Mouse (Mus musculus): ENCODE results near the gene Myo9a. TPM values are rescaled to one million over a fixed set of nuclear protein-coding genes. Genes with fewer than 3 reads are reported as not detected.

The Myo9a gene
- total RNA-seq (2021) = 10 to 100 TPM; 10.2 to 12.1 TPM
- long read RNA-seq, experiment 1, partial matches to known transcripts = 1 of 1 reads
- long read RNA-seq, experiment 1, other reads (novel, unspliced or antisense) = 0 of 1 reads
- long read RNA-seq, experiment 2, partial matches to known transcripts = 0 of 1 reads
- long read RNA-seq, experiment 2, other reads (novel, unspliced or antisense) = 1 of 1 reads

DNA sequence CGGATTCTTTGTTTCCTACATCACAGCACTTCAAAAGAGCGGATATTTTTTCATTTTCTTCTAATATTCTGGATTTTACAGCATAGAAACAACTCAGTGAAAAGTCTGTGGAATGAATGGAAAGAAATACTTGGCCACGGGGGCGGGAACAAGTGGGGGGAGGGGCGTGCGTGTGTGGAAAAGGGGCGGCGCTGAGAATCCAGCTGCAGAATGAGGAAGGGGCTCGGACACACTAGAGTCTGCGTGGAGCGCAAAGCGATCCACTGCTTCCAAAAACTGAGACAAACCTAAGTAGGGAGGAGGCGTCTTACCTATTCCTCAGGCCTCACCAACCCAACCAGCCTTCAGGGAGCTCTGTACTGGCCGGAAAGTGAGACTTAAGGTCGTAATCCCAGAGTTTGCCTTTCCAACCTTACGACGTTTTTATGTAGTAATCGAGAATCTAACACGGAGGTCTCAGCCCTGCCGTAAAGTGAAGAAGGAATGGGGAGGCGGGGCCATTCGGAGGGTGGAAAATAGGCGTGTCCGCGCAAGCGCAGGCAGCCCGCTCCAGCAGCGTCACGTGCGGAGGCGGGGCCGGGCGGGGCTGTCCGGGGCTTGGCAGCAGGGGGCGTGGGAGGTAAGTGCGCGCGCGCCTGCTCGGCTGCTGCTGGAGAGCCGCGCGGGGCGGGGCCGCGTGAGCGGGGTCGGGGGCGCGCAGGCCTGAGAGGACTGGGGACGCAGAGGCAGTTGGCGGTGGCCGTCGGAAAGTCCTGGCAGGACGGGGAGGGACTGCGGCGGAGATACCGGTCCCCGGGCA lies at the start of gene Myo9a, which contains the start of gene Senp8:
Myo9a (plus strand) TSS at position 630 of the 799 bp plus-strand sequence.
Senp8 (minus strand) TSS at position 444 of the 799 bp plus-strand sequence.
- DNase-seq (ENCODE audit: low spot score in 2 of 2) = peak; percentile 100

DNA sequence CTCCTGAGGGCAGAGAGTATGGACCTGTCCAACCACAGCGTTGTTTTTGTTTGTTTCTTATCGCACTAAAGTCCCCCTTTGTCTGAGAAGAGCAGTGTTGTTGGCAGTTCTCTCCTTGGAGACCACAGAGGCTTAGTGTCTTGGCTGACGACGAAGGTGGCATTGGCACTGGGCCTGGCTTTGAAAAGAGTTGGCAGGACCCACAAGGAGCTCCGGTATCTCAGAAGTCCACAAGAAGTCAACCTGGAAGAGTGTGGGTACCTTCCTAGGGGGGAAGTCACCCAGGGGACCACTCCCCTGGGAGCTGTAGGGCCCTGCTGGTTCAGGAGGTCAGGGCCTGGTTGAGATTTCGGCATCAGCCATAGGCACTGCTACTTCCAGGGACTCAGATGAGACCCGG lies 49.6 kb upstream of the Myo9a start:
- no peak for DNase-seq (ENCODE audit: low spot score in 2 of 2)

DNA sequence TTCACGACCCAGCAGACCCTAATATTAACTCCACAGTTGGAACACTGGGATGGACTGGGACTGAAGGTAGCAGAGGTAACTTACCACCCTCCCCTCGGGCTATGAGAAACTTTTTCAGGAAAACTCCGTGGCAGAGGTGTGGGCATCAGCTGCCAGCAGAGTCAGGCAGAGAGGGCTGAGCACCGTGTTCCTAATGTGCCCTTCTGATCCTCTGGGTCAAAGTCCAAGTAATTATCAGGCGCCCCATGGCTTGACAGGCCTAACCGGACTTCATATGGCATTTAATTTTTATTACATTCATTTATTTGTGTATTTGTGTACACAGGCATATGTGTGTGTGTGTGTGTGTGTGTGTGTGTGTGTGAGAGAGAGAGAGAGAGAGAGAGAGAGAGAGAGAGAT lies 47.6 kb upstream of the Myo9a start:
- DNase-seq (ENCODE audit: low spot score in 2 of 2) = no peak

DNA sequence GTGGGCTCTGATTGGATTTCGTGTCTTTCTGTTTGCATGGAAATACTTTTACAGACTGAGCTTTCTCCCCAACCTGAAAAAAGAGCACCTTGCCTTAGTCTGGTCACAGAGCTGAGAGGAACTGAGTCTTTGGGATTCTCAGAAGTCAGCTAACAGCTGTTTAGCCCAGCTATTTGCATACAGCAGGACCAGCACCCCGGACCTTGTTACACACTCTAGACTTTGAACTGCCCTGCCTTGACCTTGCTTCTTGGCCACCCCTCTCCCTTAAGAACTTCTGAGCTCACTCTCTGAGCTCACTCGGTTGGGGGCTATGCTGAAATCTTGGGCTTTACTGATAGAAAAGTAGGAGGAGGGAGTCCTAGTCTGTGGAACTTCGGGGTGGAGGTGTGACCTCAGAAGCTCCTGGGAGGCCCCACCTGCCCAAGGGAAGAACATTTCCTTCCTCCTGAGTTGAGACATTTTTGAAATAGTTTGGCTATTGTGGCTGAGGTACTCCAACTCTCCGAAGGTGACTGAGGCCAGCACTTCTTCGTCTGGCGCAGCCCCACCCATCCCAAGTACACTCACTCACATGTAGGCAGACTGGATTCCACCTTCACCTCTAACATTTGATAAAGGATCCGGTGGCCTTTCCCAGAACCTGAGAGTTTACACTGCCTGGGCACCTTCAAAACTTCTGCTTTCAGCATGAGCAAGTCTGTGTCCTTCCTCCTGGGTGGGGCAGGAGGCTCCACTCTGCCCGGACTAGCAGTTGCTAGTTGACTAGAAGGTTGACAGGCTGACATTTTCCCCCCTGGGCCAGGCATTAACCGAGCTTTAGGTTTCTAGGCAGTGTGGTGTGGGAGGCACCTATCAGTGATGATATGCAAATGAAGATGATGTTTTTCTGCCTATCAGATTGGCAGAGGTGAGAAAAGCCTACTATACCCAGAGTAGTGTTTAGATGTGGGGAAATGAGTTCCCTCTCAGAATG lies 43.6 kb upstream of the Myo9a start:
- no peak for DNase-seq (ENCODE audit: low spot score in 2 of 2)

- no peak for DNase-seq (ENCODE audit: low spot score in 2 of 2)
Observed at GRCm38 (mm10) chr9:59709225-59709624, 41.5 kb upstream of the Myo9a start.

DNA sequence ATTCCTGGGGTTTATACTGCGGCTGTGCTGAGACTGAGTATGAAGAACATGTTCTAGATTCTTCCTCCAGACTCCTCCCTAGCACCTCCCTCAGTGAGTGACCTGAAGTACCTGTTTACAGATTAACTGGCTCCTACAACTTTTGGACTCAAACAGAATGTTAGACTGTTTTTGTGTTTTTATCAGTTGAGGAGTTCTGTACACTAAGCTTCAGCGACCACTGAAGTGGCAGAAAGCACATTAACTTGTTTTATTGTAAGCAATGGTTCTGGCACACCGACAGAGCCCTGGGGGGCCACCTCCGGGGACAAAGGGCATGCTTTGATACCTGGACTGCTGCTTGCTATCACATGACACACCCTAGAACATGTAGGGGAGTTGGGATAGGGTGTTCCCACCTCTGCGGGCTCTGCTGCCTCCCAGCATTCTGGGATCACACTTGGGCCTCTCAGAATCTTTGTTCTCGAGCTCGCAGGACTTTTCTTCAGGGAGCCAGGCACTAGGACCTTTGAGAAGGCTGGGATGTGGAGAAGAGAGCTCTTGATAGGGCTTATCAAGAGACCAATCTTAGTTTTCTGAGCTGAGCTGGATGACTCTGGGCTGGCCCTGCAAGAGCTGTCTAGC lies 34.3 kb upstream of the Myo9a start:
- DNase-seq (ENCODE audit: low spot score in 2 of 2) = no peak

- no peak for DNase-seq (ENCODE audit: low spot score in 2 of 2)
Observed at GRCm38 (mm10) chr9:59718237-59718636, 32.5 kb upstream of the Myo9a start.

GRCm38 (mm10) chr9:59721144-59721543 lies 29.6 kb upstream of the Myo9a start:
- DNase-seq (ENCODE audit: low spot score in 2 of 2) = no peak

GRCm38 (mm10) chr9:59723096-59723657 lies 27.5 kb upstream of the Myo9a start:
- peak; percentile 50 to 53 for DNase-seq (ENCODE audit: low spot score in 2 of 2)

- no peak for DNase-seq (ENCODE audit: low spot score in 2 of 2)
Observed at GRCm38 (mm10) chr9:59723791-59724442, 26.8 kb upstream of the Myo9a start.

DNA sequence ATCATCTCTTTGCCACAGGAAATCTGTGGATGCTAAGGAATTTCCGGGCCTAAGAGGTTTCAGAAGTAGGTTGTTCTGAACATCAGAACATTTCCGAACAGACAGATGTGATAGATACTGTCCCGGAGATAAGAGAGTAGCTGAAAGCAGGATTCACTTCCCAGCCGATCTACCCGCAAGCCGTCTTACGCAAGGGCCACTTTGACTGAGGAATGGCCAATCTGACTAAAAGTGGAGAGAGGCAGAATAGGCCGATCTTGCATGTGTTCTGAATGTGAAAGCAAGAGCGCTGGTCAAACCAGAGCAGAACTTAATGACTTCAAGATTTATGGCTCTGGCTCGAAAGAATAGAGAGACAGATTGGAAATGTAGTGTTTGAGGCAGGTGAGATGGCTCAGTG lies 25.2 kb upstream of the Myo9a start:
- DNase-seq (ENCODE audit: low spot score in 2 of 2) = no peak

DNA sequence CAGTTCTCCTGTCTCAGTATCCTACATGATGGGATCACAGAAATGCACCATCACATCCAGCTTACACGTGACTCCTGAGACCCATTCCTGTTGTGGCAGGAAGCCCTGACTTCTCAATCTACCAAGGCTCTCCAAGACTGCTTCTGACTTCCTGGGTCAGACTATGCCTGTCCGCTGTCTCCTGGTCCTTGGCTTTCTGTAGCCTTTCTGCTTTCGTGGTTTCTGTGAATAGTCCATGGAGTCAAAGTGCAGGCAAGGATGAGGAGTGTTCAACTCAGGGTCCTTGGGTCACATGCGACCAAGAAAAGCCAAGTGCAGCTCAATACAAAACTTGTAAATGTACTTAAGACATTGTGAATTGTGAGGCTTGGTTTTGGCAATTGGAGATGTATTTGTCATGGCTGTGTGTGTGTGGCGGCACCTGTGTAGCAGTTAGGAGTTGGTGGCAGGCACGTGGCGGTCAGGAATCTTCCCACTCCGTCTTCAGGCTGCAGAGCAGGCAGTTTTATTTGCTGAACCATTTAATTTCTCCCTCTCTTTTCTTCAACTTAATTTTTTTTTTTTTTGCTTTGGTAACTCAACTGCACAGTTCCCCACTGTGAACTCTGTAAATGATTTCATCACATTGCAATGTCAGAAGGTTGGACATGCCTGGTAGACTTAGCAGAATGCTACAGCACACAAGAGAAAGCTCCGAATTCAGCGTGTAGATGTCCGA lies 23.0 kb upstream of the Myo9a start:
- no peak for DNase-seq (ENCODE audit: low spot score in 2 of 2)

- DNase-seq (ENCODE audit: low spot score in 2 of 2) = no peak
Observed at GRCm38 (mm10) chr9:59731136-59731535, 19.6 kb upstream of the Myo9a start.

DNA sequence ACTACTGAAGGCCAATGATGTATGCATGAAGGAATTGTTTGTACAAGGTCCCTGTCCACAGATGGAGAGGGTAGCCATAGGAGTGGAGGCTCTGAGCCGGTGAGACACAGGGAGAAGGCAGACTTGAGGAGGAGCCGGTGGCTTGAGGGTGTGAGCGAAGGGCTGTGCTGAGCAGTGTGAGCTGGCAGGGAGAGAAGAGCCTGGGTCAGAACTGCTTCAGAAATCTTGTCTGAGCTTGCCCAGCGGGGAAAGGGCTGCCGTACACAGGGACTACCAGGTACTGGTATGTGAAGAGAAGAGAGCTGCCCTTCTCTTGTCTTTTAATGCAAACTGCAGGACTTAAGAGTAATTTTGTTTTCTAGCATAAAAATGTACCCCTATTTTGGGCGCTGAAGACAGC lies 17.6 kb upstream of the Myo9a start:
- no peak for DNase-seq (ENCODE audit: low spot score in 2 of 2)

- DNase-seq (ENCODE audit: low spot score in 2 of 2) = no peak
Observed at GRCm38 (mm10) chr9:59735394-59735793, 15.3 kb upstream of the Myo9a start.

GRCm38 (mm10) chr9:59740593-59740992 lies 10.1 kb upstream of the Myo9a start:
- DNase-seq (ENCODE audit: low spot score in 2 of 2) = no peak

GRCm38 (mm10) chr9:59743903-59744302 lies 6.8 kb upstream of the Myo9a start:
- no peak for DNase-seq (ENCODE audit: low spot score in 2 of 2)

DNA sequence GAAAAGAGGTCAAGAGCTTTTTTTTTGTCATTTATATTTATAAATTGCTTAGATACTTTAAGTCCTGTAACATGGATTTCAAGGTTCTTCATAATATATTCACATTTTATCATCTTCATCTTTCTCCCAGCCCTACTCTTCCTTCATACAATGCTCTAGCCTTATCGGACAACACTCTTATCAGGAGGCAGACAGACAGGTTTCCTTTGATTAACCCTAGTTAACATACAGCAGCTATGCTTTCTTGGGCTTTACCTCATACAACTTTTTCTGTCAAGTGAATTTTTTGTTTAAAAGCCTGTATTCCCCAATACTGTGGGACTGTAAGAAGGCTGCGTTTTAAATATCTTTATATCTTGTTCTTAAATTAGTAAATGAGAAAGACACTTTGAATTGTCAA lies 2.3 kb upstream of the Myo9a start:
- DNase-seq (ENCODE audit: low spot score in 2 of 2) = no peak

DNA sequence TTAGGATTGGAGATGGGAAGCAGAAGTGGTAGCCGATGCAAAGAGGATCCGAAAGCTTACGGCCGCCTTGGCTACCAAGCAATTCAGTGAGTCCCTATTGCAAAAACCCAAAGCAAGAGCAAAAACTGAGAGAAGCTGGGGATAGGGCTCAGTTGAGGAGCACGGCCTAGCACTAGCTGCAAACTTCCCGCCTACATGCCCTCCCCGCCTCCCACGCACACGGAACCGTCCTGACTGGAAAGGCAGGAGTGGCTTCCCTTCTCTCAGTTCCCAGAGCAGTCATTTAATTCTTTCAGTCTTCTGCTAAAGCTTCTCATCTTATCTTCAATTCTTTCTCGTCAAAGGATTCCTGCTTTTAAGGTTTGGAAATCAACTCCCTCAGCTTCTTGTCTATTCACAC lies 1.7 kb upstream of the Myo9a start:
- no peak for DNase-seq (ENCODE audit: low spot score in 2 of 2)

Data from adrenal gland, adult 18-20 months (tissue).